Mouse (Mus musculus) small intestine, adult 2 months (tissue): ENCODE results near the gene Bcl2l12. TPM values are rescaled to one million over a fixed set of nuclear protein-coding genes. Genes with fewer than 3 reads are reported as not detected.

Experiments
- H3K27ac ChIP-seq: fragments of 200-500 bp; 2 replicates; pipeline ENCODE4 v1.5.1; 2012; ENCODE audit warnings: low read depth, low read length, control low read depth, inconsistent platforms; ENCODE audit not compliant: insufficient read depth
- H3K27me3 ChIP-seq: fragments of 200-500 bp; 2 replicates; pipeline ENCODE4 v1.6.1; 2012; ENCODE audit warnings: mild to moderate bottlenecking, moderate library complexity, low read length, inconsistent platforms; ENCODE audit not compliant: control insufficient read depth, insufficient read depth
- H3K36me3 ChIP-seq: fragments of 200-500 bp; 2 replicates; pipeline ENCODE4 v1.6.1; 2012; ENCODE audit warnings: mild to moderate bottlenecking, low read length, control low read depth, inconsistent platforms; ENCODE audit not compliant: control insufficient read depth, insufficient read depth
- H3K4me1 ChIP-seq: fragments of 200-500 bp; 2 replicates; pipeline ENCODE4 v1.6.1; 2012; ENCODE audit warnings: low read length, inconsistent platforms, mixed read lengths; ENCODE audit not compliant: control insufficient read depth, insufficient read depth, insufficient read length
- H3K4me3 ChIP-seq: fragments of 200-500 bp; 2 replicates; pipeline ENCODE4 v1.5.1; 2012; ENCODE audit warnings: low read depth, mild to moderate bottlenecking, control low read depth, inconsistent platforms, low read length, moderate library complexity
- CTCF ChIP-seq: fragments of 200-500 bp; IDR thresholded peaks from 2 replicates; pipeline ENCODE4 v1.5.1; 2012; ENCODE audit warnings: low read depth, mild to moderate bottlenecking, control low read depth, inconsistent platforms, low read length, moderate library complexity, mixed read lengths; ENCODE audit not compliant: insufficient replicate concordance, insufficient read length; ENCODE audit errors: extremely low read depth
- POLR2A ChIP-seq: fragments of 200-500 bp; IDR thresholded peaks from 2 replicates; pipeline ENCODE4 v1.6.1; 2012; ENCODE audit warnings: low read depth, mild to moderate bottlenecking, control low read depth, inconsistent platforms, low read length, moderate library complexity
- WGBS: fragments of 180-500 bp; shearing (Covaris S2); methylation state at CpG from one replicate; pipeline ENCODE4 v1.1.7; 2018; 5-methylcytosine and 5-hydroxymethylcytosine counted together
- polyA plus RNA-seq: library from polyadenylated mRNA; depleted of rRNA; stranded (reverse); fragments of >200 nt; gene quantifications from 2 replicates; pipeline ENCODE4 v1.2.3, GENCODE M21; 2012

The Bcl2l12 gene
- polyA plus RNA-seq, 1 experiment, result 16.3 TPM

DNA sequence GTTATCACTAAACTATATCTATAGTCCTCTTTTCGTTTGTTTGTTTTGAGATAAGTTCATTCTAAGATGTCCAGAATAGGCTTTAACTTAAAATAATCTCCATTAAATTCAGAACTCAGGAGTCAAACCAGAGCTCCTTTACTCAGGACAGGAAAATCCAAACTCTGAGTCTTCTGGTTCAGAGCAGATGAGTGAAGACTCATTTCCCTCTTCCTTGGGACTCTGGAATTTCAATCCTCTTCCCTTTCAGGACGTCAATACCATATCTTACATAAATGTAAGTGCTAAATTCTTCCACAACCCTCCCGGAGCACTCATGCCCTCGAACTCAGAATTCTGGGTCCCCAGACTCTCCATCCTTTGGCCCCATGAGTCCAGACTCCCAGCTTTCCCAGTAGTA lies 18.2 kb upstream of the Bcl2l12 start:
- Histone ChIP-seq H3K4me3 (peak overlapping the region; percentile 51), H3K27ac (peak overlapping the region; percentile 97), H3K36me3 (peaks cover 13% of the 10 kb centered on the region), H3K27me3 (no peaks in the 10 kb centered on the region), H3K4me1 (peaks cover 5% of the 10 kb centered on the region; the same call in 1 of the 2 replicates)
- under 1% methylated on average over 4 of the region's 4 CpGs for WGBS
- TF ChIP-seq POLR2A (no peak), CTCF (no peak)

DNA sequence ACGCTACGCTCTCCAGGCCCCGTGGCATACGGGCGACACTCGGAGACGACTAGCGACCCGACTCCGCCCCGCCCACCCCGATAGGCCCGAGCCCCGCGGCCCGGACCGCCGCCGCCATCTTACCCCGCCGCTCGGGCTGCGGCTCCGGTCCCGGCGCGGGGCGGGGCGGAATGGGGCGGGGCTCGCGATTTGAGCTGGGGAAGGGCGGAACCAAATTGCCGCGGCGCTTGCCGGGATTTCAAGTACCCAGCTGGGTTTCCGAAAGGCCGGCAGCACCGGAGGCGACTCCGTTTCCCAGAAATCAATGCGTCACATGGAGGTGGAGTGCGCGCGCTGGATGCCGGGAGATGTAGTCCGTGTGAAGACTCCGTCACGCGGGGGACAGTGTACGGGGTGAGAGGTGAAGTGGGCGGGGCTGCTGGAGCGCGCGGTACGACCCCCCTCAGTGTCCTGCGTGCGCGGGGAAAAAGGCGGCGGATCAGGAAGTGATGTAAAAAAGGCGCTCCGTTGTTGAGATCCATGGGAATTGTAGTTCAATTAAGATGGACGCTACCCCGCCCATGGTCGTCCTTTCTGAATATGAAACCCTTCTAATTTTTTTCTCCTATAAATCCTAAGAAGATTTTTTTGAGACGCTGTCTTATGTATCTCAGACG lies 17.6 kb upstream of the Bcl2l12 start, which contains the start of gene Scaf1:
Scaf1 (minus strand) TSS at position 407 of the 656 bp plus-strand sequence.
- Histone ChIP-seq H3K4me3 (peak within 1 kb of the TSS; percentile 89), H3K27me3 (no peaks in the 10 kb centered on the region), H3K4me1 (peaks cover 5% of the 10 kb centered on the region; the same call in 1 of the 2 replicates), H3K36me3 (peaks cover 18% of the 10 kb centered on the region), H3K27ac (peak within 1 kb of the TSS; percentile 97)
- under 1% methylated on average over 69 of the region's 69 CpGs for WGBS
- TF ChIP-seq POLR2A (peak; percentile 57), CTCF (no peak)

DNA sequence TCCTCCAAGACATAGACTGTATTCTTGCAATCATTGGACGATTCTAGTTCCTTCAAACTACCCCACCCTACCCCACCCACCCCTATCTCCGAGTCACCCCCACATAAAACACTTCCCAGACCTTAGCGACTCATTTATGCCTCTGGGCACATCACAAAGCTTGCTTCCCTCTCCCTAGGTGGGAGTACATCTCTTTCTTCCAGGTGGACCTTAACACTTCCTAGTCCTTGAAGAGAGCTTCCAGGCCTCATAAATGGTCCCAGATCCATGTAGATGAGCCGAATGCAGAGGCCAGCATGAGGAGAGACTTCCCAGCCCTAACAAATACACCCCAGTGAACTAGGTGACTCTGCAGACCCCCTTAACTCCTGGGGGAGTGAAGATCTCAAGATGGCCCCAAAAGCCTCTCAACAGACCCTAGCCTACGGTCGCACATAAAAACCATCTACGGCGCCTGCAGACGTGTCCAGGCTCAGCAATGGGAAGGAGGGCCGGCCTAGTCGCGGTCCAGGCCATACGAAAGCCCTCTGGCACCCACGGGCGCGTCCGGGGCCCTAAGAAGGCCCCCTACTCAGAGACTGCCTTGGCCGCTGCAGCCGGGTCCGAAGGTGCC lies 16.9 kb upstream of the Bcl2l12 start:
- Histone ChIP-seq H3K4me3 (peak overlapping the region; percentile 89), H3K27me3 (no peaks in the 10 kb centered on the region), H3K4me1 (peaks cover 5% of the 10 kb centered on the region; the same call in 1 of the 2 replicates), H3K27ac (peak overlapping the region; percentile 64), H3K36me3 (peaks cover 23% of the 10 kb centered on the region)
- WGBS, result under 1% methylated on average over 20 of the region's 20 CpGs
- TF ChIP-seq POLR2A, result no peak
- no peak for TF ChIP-seq CTCF

DNA sequence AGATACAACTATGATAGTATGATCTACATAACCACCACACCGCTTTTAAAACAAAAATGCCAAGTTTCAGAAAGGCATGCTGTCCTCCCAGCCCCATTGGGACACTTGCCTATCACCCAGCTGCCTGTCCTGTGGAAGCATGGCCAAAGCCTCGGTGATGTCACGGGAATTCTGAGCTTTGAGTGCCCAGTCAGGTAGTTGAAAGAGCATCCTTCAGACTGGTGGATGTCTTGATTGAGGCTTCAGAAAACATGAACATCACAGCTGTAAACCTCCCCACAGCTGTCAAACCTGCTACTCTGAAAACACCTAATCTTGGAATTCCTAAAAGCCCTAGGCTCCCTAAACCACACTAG lies 15.6 kb upstream of the Bcl2l12 start:
- TF ChIP-seq POLR2A (no peak), CTCF (no peak)
- 94% methylated on average over 3 of the region's 3 CpGs for WGBS
- Histone ChIP-seq H3K36me3 (peaks cover 34% of the 10 kb centered on the region), H3K4me3 (no peak overlapping the region), H3K27me3 (no peaks in the 10 kb centered on the region), H3K4me1 (peaks cover 5% of the 10 kb centered on the region; the same call in 1 of the 2 replicates), H3K27ac (no peak overlapping the region)

DNA sequence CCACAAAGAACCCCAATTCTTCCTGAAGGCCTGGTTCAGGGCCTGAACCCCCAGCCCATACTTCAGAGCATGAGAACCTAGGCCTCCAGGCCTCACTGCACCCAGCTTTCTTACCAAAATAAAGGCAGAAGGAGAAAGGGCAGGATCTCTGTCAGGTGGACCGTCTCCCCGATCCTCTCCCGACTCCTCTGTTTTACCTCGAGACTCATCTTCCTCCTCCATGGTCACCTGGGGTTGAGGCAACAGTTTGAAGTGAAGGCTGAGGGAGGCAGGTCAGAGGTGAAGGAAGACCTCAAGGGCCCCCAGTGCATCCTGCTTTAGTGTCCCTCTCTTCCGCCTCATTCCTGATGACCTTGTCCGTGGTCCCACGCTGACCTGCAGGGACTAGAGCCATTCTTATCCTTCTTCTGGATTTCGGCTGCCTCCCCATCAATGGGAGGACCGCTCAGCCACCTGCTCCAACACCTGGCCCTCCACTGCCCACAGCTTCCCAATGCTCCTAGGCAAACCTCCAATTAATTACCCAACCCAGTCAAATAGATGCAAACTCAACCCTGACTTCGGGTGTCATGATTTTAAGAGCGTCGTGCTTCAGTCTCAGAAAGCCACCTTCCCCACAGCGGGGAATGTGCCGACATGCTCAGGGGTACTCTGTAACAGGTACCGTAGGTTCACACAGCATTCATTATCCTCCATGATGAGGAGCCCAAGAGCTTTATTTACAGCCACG lies 15.0 kb upstream of the Bcl2l12 start:
- Histone ChIP-seq H3K27ac (no peak overlapping the region), H3K4me3 (no peak overlapping the region), H3K27me3 (no peaks in the 10 kb centered on the region), H3K4me1 (0 out of 2 replicates have a peak, but pooled peaks cover 3% of the 10 kb centered on the region), H3K36me3 (peaks cover 39% of the 10 kb centered on the region)
- WGBS, result 92% methylated on average over 16 of the region's 16 CpGs
- TF ChIP-seq POLR2A (no peak), CTCF (no peak)

DNA sequence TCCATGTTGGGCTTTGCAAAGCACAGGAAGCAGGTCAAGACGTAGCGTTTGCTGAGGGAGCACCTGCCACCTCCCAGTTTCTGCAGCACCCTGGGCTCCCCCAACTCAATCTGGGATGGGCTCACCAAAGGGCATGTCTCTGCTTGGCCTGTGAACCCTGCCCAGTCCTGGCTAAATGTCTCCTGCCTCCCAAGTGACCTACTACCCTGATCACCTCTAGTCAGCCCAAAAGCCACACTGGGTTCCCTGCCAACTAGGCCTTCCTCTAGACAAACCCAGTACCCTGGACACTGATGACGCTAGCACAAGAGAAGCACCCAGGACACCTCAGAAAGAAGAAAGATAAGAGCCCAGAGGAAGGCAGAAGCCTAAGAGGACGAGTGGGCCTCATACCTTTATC lies 14.3 kb upstream of the Bcl2l12 start:
- Histone ChIP-seq H3K36me3 (peaks cover 46% of the 10 kb centered on the region), H3K4me1 (no peaks in the 10 kb centered on the region), H3K27ac (no peak overlapping the region), H3K27me3 (no peaks in the 10 kb centered on the region), H3K4me3 (no peak overlapping the region)
- WGBS, result 84% methylated on average over 4 of the region's 4 CpGs
- no peak for TF ChIP-seq POLR2A
- no peak for TF ChIP-seq CTCF

DNA sequence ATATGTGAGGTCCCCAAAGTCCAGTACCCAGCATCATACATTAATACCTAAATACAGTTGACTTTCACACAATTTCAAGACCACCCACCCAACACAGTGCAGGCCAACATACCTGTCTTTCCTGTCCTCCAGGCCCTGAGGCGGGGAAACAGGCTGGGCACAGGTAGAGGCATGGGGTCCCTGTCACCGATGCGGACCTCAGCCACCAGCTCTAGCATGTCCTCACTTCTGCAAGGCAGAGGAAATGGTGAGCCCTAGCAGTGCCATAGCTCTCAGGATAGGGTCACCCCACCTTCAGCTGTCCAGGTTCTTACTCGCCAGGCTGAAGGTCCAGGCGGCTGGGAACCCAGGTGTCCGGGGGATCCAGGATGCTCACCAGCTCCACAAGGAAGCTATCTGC lies 13.5 kb upstream of the Bcl2l12 start:
- Histone ChIP-seq H3K4me3 (no peak overlapping the region), H3K27ac (no peak overlapping the region), H3K36me3 (peaks cover 54% of the 10 kb centered on the region), H3K27me3 (no peaks in the 10 kb centered on the region), H3K4me1 (no peaks in the 10 kb centered on the region)
- WGBS, result 96% methylated on average over 6 of the region's 6 CpGs
- TF ChIP-seq CTCF, result no peak
- TF ChIP-seq POLR2A, result no peak
